Mouse (Mus musculus): ENCODE results near the gene Ier5l. TPM values are rescaled to one million over a fixed set of nuclear protein-coding genes. Genes with fewer than 3 reads are reported as not detected.

The Ier5l gene
- polyA plus RNA-seq, 1 experiment from 2014 or later, result 2.2 TPM

DNA sequence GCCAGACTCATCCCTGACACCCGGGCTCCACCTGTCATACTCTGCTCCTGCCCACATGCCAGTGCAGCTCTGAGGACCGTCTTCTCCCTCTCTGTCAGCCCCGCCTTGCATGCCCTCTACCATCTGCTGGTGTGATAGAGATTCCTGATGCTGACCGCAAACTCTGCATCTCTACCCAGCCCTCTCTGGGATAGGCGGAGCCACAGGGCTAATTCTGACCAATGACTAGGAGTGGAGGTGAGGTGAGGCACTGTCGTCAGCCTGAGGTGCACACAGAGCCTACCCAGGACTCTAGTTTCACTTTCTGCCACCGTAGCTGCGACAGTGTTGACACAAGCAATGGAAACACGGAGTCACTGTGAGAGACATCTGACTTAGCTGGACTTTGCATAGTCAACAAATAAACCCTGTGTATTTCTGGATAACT is 10.1 kb downstream of the Ier5l start:
- TF ChIP-seq CTCF (IDR thresholded peaks at IDR 0.05; ENCODE audit: low read depth), result no peak
- Histone ChIP-seq H3K27ac (ENCODE audit: low read depth, low read length) (peak overlapping the region; percentile 22), H3K4me3 (ENCODE audit: low read depth, low read length) (peak overlapping the region; percentile 21), H3K4me2 (replicated peaks; ENCODE audit: low read depth) (peak overlapping the region; percentile 61), H3K27me3 (replicated peaks; ENCODE audit: control insufficient read depth, insufficient read depth, low read length) (no peaks in the 10 kb centered on the region), H3K4me1 (replicated peaks; ENCODE audit: control insufficient read depth, insufficient read depth, low read length) (no peaks in the 10 kb centered on the region; the same call in 1 of the 2 replicates), H3K36me3 (ENCODE audit: control insufficient read depth, insufficient read depth) (no peaks in the 10 kb centered on the region), H3K9ac (ENCODE audit: low read depth, low read length) (peak overlapping the region; percentile 22; the same call in 1 of the 2 replicates), H3K9me3 (ENCODE audit: control insufficient read depth) (no peaks in the 10 kb centered on the region)
- 1% methylated on average over 9 of the region's 9 CpGs for WGBS
- peak; percentile 97 for ATAC-seq

DNA sequence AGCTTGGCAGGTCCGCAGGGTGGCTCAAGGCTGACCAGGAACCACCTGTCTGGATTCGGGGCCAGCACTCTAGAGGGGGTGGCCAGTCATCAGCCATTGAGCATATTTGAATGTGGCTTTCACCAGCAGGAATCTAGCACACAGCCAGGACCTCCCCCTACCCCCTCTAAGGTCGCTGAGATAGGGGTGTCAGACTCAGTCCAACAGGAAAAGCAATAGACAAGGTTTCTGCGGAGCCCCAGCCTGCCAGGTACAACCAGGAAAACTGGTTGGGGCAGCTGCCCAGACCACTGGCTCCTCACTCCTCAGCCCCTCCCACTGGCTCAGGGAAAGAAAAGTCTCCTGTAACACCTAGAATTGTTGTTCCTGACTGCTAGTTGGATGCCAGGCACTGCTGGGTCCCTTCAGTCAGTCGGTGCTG is 10.7 kb downstream of the Ier5l start:
- peak; percentile 5; the same call in 1 of the 2 replicates for ATAC-seq
- H3K27ac ChIP-seq (ENCODE audit: low read depth, low read length), result 0 out of 2 replicates have a peak overlapping the region, but pooled peaks have one; percentile 22
- 0 out of 2 replicates have a peak overlapping the region, but pooled peaks have one; percentile 22 for H3K9ac ChIP-seq (ENCODE audit: low read depth, low read length)
- H3K4me1 ChIP-seq (replicated peaks; ENCODE audit: control insufficient read depth, insufficient read depth, low read length), result no peaks in the 10 kb centered on the region; the same call in 1 of the 2 replicates
- no peaks in the 10 kb centered on the region for H3K27me3 ChIP-seq (replicated peaks; ENCODE audit: control insufficient read depth, insufficient read depth, low read length)
- H3K4me3 ChIP-seq (ENCODE audit: low read depth, low read length), result peak overlapping the region; percentile 21; the same call in 1 of the 2 replicates
- H3K9me3 ChIP-seq (ENCODE audit: control insufficient read depth), result no peaks in the 10 kb centered on the region
- no peak for TF ChIP-seq CTCF (IDR thresholded peaks at IDR 0.05; ENCODE audit: low read depth)
- 3% methylated on average over 5 of the region's 5 CpGs for WGBS
- H3K36me3 ChIP-seq (ENCODE audit: control insufficient read depth, insufficient read depth), result no peaks in the 10 kb centered on the region
- H3K4me2 ChIP-seq (replicated peaks; ENCODE audit: low read depth), result peak overlapping the region; percentile 61

DNA sequence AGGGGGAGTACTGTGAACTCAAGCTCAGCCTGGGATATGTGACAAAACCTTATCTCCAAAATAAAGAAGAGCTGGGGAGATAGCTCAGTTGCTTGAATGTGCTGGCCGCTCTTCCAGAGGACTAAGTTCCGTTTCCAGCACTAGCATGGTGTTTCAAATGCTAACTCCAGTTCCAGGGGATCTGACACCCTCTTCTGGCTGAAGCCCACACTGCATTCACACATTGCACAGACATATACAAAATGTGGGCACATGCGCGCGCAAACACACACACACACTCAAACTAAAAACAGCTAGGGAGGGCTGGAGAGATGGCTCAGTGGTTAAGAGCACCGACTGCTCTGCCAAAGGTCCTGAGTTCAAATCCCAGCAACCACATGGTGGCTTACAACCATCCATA is 14.8 kb downstream of the Ier5l start:
- H3K36me3 ChIP-seq (ENCODE audit: control insufficient read depth, insufficient read depth), result no peaks in the 10 kb centered on the region; the same call in 1 of the 2 replicates
- no peak overlapping the region for H3K4me3 ChIP-seq (ENCODE audit: low read depth, low read length)
- H3K9ac ChIP-seq (ENCODE audit: low read depth, low read length), result no peak overlapping the region
- no peak overlapping the region for H3K4me2 ChIP-seq (replicated peaks; ENCODE audit: low read depth)
- H3K27ac ChIP-seq (ENCODE audit: low read depth, low read length), result no peak overlapping the region
- H3K4me1 ChIP-seq (replicated peaks; ENCODE audit: control insufficient read depth, insufficient read depth, low read length), result no peaks in the 10 kb centered on the region; the same call in 1 of the 2 replicates
- TF ChIP-seq CTCF (IDR thresholded peaks at IDR 0.05; ENCODE audit: low read depth), result peak; percentile 50
- ATAC-seq, result no peak
- 93% methylated on average over 6 of the region's 6 CpGs for WGBS
- H3K27me3 ChIP-seq (replicated peaks; ENCODE audit: control insufficient read depth, insufficient read depth, low read length), result no peaks in the 10 kb centered on the region
- H3K9me3 ChIP-seq (ENCODE audit: control insufficient read depth), result no peaks in the 10 kb centered on the region

DNA sequence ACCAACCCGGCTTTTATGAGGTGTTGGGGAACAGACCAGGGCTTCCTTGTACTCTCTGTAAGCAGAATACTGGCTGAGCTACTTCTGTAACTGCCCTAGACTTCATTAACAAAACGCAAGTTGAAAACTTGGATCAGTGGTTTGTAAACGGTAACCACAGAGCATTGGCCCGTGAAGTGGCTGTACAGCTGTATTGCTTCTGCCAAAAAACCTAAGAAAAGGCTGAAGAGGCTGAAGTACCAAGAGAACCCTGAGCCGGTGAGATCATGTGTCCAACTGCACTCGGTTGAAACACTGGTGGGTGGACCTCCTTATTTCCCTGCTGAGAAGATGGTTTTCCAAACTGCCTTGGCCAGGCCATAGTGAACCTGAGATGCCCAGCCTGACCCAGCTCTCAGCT is 15.7 kb downstream of the Ier5l start:
- H3K27ac ChIP-seq (ENCODE audit: low read depth, low read length), result no peak overlapping the region
- no peak for TF ChIP-seq CTCF (IDR thresholded peaks at IDR 0.05; ENCODE audit: low read depth)
- WGBS, result 67% methylated on average over 6 of the region's 6 CpGs

DNA sequence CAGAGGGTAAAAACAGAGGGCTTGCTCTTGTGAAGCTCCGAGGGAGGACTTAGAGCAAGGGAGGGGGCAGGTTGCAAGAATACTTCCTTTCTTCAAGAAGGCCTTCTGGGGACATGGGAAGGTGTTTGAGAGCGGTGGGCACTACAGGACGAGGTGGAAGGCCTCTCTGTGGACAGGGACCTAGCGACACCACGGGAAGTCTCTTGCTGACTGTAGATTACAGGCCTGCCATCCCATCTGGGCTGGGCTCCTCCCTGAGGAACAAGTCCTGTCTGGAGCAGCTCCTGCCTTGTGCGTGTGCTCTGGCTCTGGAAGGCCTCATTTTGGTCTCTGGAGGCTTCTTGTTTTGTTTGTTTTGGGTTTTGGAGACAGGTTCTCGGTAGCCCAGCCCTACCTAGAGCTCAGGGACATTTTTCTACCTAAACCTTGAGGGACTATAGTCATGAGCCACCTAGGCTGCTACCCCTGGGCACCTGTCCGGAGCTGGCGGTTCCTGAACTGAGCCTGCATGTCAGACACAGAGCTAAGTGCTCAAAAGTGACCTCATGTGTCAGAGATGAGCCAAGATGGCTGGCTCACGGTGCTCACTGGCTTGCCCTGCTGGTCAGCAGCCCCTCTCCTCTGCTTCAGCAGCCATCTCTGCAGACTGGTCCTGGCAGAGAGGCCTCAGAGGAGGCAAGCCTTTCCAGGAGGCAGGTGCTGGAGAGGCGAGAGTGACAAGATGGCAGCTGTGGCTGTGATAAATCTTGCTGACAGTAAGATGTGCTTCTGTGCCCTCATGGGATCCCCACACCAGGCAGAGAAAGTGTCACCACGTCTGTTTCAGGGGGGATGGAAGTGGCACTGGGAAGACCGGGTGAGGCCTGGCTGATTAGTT is 17.7 kb downstream of the Ier5l start:
- Histone ChIP-seq H3K4me1 (replicated peaks; ENCODE audit: control insufficient read depth, insufficient read depth, low read length) (no peaks in the 10 kb centered on the region), H3K4me3 (ENCODE audit: low read depth, low read length) (no peak overlapping the region), H3K27ac (ENCODE audit: low read depth, low read length) (no peak overlapping the region), H3K9ac (ENCODE audit: low read depth, low read length) (no peak overlapping the region), H3K36me3 (ENCODE audit: control insufficient read depth, insufficient read depth) (peaks cover 4% of the 10 kb centered on the region; the same call in 1 of the 2 replicates), H3K4me2 (replicated peaks; ENCODE audit: low read depth) (no peak overlapping the region), H3K9me3 (ENCODE audit: control insufficient read depth) (no peaks in the 10 kb centered on the region), H3K27me3 (replicated peaks; ENCODE audit: control insufficient read depth, insufficient read depth, low read length) (no peaks in the 10 kb centered on the region)
- WGBS, result 70% methylated on average over 13 of the region's 13 CpGs
- no peak for ATAC-seq
- no peak for TF ChIP-seq CTCF (IDR thresholded peaks at IDR 0.05; ENCODE audit: low read depth)

More for the DNA sequence above, 15.7 kb downstream of the Ier5l start:
- no peak overlapping the region for H3K9ac ChIP-seq (ENCODE audit: low read depth, low read length)
- ATAC-seq, result no peak
- no peaks in the 10 kb centered on the region for H3K27me3 ChIP-seq (replicated peaks; ENCODE audit: control insufficient read depth, insufficient read depth, low read length)
- no peaks in the 10 kb centered on the region; the same call in 1 of the 2 replicates for H3K36me3 ChIP-seq (ENCODE audit: control insufficient read depth, insufficient read depth)
- no peak overlapping the region for H3K4me2 ChIP-seq (replicated peaks; ENCODE audit: low read depth)
- no peak overlapping the region for H3K4me3 ChIP-seq (ENCODE audit: low read depth, low read length)
- no peaks in the 10 kb centered on the region for H3K9me3 ChIP-seq (ENCODE audit: control insufficient read depth)
- H3K4me1 ChIP-seq (replicated peaks; ENCODE audit: control insufficient read depth, insufficient read depth, low read length), result no peaks in the 10 kb centered on the region; the same call in 1 of the 2 replicates

DNA sequence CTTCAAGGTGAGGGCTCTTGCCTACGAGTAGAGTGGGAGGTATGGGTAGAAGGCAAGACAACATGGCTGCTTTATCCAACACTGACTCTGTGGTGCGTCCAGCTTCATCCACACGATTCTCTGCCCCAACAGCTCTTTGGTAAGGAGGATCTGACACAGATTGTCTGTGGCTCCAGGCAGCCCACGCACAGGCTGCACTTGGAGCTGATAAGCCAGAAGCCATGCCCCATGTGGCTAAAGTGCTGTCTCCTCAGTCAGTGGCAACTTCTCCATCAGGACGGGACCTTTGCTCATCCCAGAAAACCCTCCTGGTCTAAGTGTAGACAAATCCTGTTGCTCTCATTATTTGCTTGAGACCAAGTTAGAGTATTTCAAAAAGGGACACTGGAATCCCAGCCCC is 19.4 kb downstream of the Ier5l start:
- Histone ChIP-seq H3K27me3 (replicated peaks; ENCODE audit: control insufficient read depth, insufficient read depth, low read length) (no peaks in the 10 kb centered on the region), H3K36me3 (ENCODE audit: control insufficient read depth, insufficient read depth) (peaks cover 11% of the 10 kb centered on the region), H3K4me3 (ENCODE audit: low read depth, low read length) (no peak overlapping the region), H3K9ac (ENCODE audit: low read depth, low read length) (no peak overlapping the region), H3K4me1 (replicated peaks; ENCODE audit: control insufficient read depth, insufficient read depth, low read length) (no peaks in the 10 kb centered on the region), H3K27ac (ENCODE audit: low read depth, low read length) (no peak overlapping the region), H3K4me2 (replicated peaks; ENCODE audit: low read depth) (no peak overlapping the region), H3K9me3 (ENCODE audit: control insufficient read depth) (no peaks in the 10 kb centered on the region)
- WGBS, result 84% methylated on average over 5 of the region's 5 CpGs
- no peak for ATAC-seq
- no peak for TF ChIP-seq CTCF (IDR thresholded peaks at IDR 0.05; ENCODE audit: low read depth)

Measured in intestine, postnatal 0 days (tissue).